Mouse (Mus musculus) heart, adult 9 months (tissue): Measurements from ENCODE around the gene Uts2r.
A peak's percentile ranks its signal among the peaks of the same experiment; 100 is the strongest.

ENCODE experiments used
- DNase-seq, 2 experiments: peaks; one replicate each; pipeline ENCODE4 v3.0.0; 2022; ENCODE audit warnings: low spot score in 2 of 2

Uts2r gene

GRCm38 (mm10) chr11:121160636-121161346, 720 bp downstream of the Uts2r start:
- no peak for DNase-seq

GRCm38 (mm10) chr11:121163751-121164150, 3.7 kb downstream of the Uts2r start:
- no peak for DNase-seq

GRCm38 (mm10) chr11:121173203-121173602, 13.1 kb downstream of the Uts2r start:
- no peak for DNase-seq

GRCm38 (mm10) chr11:121174234-121174633, 14.2 kb downstream of the Uts2r start:
- DNase-seq = no peak

GRCm38 (mm10) chr11:121176285-121177270, 16.5 kb downstream of the Uts2r start:
- peak; percentile 8 to 13 for DNase-seq

GRCm38 (mm10) chr11:121189681-121190080, 29.6 kb downstream of the Uts2r start:
- DNase-seq = peak; percentile 21 to 44

GRCm38 (mm10) chr11:121192742-121193141, 32.7 kb downstream of the Uts2r start:
- DNase-seq = no peak

GRCm38 (mm10) chr11:121193415-121193814, 33.3 kb downstream of the Uts2r start:
- no peak for DNase-seq

- DNase-seq = no peak
Measured at GRCm38 (mm10) chr11:121198622-121199021, 38.6 kb downstream of the Uts2r start.

GRCm38 (mm10) chr11:121199851-121200250, 39.8 kb downstream of the Uts2r start:
- no peak for DNase-seq

- no peak for DNase-seq
Measured at GRCm38 (mm10) chr11:121200781-121201180, 40.7 kb downstream of the Uts2r start.

- DNase-seq = peak in 1 of 2 experiments; percentile 11
Measured at GRCm38 (mm10) chr11:121201436-121202198, 41.5 kb downstream of the Uts2r start.

- DNase-seq = no peak
Measured at GRCm38 (mm10) chr11:121203859-121204160, 43.7 kb downstream of the Uts2r start.

GRCm38 (mm10) chr11:121204161-121205006, 44.3 kb downstream of the Uts2r start, which contains the start of the genes Hexdc and Ogfod3:
Gene Hexdc, plus strand, starts transcription at chr11:121204433.
Gene Ogfod3, minus strand, starts transcription at chr11:121204711.
- DNase-seq = peak; percentile 91
